Mouse (Mus musculus) intestine, embryonic 15.5 days (tissue): ENCODE measurements at regions not wholly inside any gene's neighbourhood (a gene's known extent, or its start where the extent isn't known, plus 50 kb on each side); places are given as distances from the start of the nearest gene placed in this dataset.

Source experiments
- ATAC-seq: fragments of 200-750 bp; cut with Nextera tagmentation; 2 replicates; pipeline ENCODE4 v1.8.0; 2017; ENCODE audit warnings: moderate TSS enrichment, moderate library complexity
- H3K27ac ChIP-seq: fragments of 300-500 bp; sonication (generic); 2 replicates; pipeline ENCODE4 v1.5.1; 2015; ENCODE audit warnings: mild to moderate bottlenecking, inconsistent platforms
- H3K27me3 ChIP-seq: fragments of 300-500 bp; sonication (generic); replicated peaks from 2 replicates; pipeline ENCODE4 v1.6.1; 2015; ENCODE audit warnings: inconsistent platforms
- H3K36me3 ChIP-seq: fragments of 300-500 bp; sonication (generic); 2 replicates; pipeline ENCODE4 v1.6.1; 2015; ENCODE audit warnings: inconsistent platforms
- H3K4me1 ChIP-seq: fragments of 300-500 bp; sonication (generic); replicated peaks from 2 replicates; pipeline ENCODE4 v1.6.1; 2015; ENCODE audit warnings: inconsistent platforms
- H3K4me2 ChIP-seq: fragments of 300-500 bp; sonication (generic); replicated peaks from 2 replicates; pipeline ENCODE4 v1.6.1; 2015; ENCODE audit warnings: mild to moderate bottlenecking, inconsistent platforms
- H3K4me3 ChIP-seq: fragments of 300-500 bp; sonication (generic); replicated peaks from 2 replicates; pipeline ENCODE4 v1.5.1; 2015; ENCODE audit warnings: inconsistent platforms
- H3K9ac ChIP-seq: fragments of 300-500 bp; sonication (generic); 2 replicates; pipeline ENCODE4 v1.6.1; 2015; ENCODE audit warnings: inconsistent platforms
- H3K9me3 ChIP-seq: fragments of 300-500 bp; sonication (generic); 2 replicates; pipeline ENCODE4 v1.6.1; 2016; ENCODE audit warnings: inconsistent platforms
- WGBS: fragments of 180-500 bp; shearing (Covaris S2); methylation state at CpG from one replicate; pipeline ENCODE4 v1.1.7; 2015; 5-methylcytosine and 5-hydroxymethylcytosine counted together

DNA sequence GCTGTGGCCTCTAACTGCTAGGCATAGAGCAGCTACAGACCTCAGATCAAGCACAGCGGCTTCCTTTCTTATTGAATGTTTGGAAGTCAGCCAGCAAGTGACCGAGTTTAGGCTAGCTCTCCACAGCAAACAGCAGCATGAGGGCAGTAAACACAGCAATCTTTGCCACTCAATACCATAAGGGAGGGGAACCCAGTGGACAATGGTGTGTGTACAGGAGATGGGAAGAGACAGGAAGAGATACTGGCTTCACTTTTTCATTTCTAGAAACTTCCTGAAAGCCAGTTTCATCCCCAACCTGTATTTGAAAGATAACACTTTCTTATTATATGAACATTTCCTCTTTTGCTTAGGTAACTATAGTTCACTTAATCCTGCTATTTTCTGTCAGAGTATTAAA is 1284.9 kb upstream of the Lrrc6 start:
- H3K27ac ChIP-seq = no peak overlapping the region
- no peaks in the 10 kb centered on the region for H3K4me1 ChIP-seq
- ATAC-seq = no peak
- H3K27me3 ChIP-seq = no peaks in the 10 kb centered on the region
- WGBS = 35% methylated on average over 2 of the region's 2 CpGs
- no peak overlapping the region for H3K4me2 ChIP-seq
- no peak overlapping the region for H3K9ac ChIP-seq
- H3K4me3 ChIP-seq = no peak overlapping the region
- no peaks in the 10 kb centered on the region for H3K9me3 ChIP-seq
- no peaks in the 10 kb centered on the region for H3K36me3 ChIP-seq

DNA sequence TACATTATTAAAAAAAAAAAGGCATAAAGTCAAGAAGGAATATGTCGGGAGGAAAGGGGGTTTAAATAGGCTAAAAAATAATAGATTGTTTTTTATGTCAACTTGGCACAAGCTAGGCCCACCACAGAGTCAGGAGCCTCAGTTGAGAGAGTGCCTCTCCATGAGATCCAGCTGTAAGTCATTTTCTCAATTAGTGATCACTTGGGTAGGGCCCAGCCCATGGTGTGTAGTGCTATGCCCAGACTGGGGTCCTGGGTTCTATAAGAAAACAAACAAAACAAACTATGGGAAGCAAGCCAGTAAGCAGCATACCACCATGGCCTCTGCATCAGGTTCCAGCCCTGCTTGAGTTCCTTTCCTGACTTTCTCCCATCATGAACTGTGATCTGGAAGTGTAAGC is 1283.0 kb upstream of the Lrrc6 start:
- Histone ChIP-seq H3K9ac (no peak overlapping the region), H3K4me3 (no peak overlapping the region), H3K9me3 (no peaks in the 10 kb centered on the region), H3K36me3 (no peaks in the 10 kb centered on the region), H3K27ac (no peak overlapping the region), H3K4me2 (no peak overlapping the region), H3K27me3 (no peaks in the 10 kb centered on the region), H3K4me1 (no peaks in the 10 kb centered on the region)
- no peak for ATAC-seq
- WGBS = 82% methylated on average over 1 of the region's 1 CpGs

DNA sequence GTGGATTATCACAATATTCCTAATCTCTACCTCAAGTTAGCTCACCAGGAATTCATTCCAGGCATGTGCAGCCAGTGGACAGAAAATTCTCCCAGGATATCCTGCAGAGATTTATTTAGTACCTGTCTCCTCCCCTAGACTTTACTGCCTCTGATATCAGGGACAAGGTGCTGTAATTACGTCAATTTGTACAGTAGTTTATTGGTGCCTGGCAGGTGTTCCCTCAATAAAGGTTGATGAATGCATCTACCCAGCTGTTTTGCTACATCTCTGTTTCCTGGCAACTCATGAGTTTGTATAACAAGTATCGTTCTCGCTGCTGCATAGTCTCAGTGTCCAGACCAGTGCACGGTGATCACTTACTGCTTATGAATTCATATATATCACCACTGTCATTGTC is 1281.8 kb upstream of the Lrrc6 start:
- no peak overlapping the region for H3K27ac ChIP-seq
- no peaks in the 10 kb centered on the region for H3K27me3 ChIP-seq
- H3K4me3 ChIP-seq = no peak overlapping the region
- ATAC-seq = peak; percentile 88
- no peaks in the 10 kb centered on the region for H3K4me1 ChIP-seq
- H3K4me2 ChIP-seq = no peak overlapping the region
- WGBS = 56% methylated on average over 4 of the region's 4 CpGs
- no peak overlapping the region for H3K9ac ChIP-seq
- H3K36me3 ChIP-seq = no peaks in the 10 kb centered on the region
- H3K9me3 ChIP-seq = no peaks in the 10 kb centered on the region

DNA sequence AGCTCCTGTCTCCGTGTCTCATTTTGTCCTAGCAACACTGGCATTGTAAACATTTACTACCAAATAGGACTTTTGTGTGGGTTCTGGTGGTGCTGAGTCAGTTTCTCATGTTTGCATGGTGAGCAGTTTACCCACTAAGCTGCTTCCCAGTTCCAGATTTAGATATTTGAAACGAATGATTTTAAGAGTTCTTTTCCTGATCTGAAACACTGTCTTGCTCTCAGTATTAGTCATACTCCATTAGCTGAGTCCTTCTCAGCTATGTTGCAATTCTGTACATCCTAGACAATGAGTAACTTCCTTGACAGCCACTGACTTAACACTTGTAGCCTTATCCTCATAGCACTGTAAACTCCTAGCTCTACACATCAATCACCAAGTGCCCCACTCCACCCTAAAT is 1280.1 kb upstream of the Lrrc6 start:
- H3K4me2 ChIP-seq = no peak overlapping the region
- no peaks in the 10 kb centered on the region for H3K27me3 ChIP-seq
- no peak overlapping the region for H3K4me3 ChIP-seq
- 63% methylated on average over 2 of the region's 2 CpGs for WGBS
- H3K36me3 ChIP-seq = no peaks in the 10 kb centered on the region
- no peaks in the 10 kb centered on the region for H3K9me3 ChIP-seq
- no peak overlapping the region for H3K9ac ChIP-seq
- no peaks in the 10 kb centered on the region for H3K4me1 ChIP-seq
- peak; percentile 86 for ATAC-seq
- no peak overlapping the region for H3K27ac ChIP-seq

DNA sequence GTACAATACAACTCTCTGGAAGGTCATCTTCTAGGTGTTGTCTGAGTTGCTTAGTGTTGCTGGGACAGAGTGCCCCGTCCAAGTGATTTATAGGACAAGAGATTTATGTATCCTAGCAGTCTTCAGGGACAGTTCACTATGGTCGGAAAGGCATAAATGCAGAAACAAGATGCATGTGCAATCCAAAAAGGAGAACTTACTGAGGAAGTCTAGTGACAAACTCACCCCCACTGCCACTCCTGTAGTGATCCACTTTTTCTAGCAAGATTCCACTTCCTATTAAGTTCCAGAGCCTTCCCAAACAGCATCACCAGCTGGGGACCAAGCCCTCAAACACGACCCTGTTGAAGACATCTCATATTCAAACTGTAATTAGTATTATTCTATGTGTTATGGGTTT is 1266.9 kb upstream of the Lrrc6 start:
- Histone ChIP-seq H3K9ac (no peak overlapping the region), H3K27me3 (no peaks in the 10 kb centered on the region), H3K36me3 (no peaks in the 10 kb centered on the region), H3K9me3 (no peaks in the 10 kb centered on the region), H3K4me1 (no peaks in the 10 kb centered on the region), H3K27ac (no peak overlapping the region), H3K4me2 (no peak overlapping the region), H3K4me3 (no peak overlapping the region)
- ATAC-seq = no peak
- 61% methylated on average over 3 of the region's 3 CpGs for WGBS

DNA sequence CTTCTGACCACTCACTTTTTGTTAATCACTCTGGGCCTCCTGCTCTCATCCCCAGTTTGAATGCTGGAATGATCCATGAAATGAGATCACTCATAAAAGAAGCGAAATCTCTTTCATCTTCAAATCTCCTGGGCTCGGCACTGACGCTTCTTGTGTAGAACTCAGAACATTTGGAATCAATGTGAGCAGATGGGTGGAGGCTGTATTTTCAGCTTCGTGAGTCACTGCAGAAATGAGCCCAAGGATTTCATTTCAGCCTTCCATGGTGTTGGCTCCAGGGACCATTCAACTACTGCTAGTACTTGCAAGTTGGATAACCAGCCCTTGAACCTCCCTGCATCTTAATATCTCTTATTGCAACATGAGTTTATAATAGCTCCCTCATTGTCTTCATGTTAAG is 1258.5 kb upstream of the Lrrc6 start:
- 84% methylated on average over 4 of the region's 4 CpGs for WGBS
- Histone ChIP-seq H3K36me3 (no peaks in the 10 kb centered on the region), H3K4me2 (no peak overlapping the region)

DNA sequence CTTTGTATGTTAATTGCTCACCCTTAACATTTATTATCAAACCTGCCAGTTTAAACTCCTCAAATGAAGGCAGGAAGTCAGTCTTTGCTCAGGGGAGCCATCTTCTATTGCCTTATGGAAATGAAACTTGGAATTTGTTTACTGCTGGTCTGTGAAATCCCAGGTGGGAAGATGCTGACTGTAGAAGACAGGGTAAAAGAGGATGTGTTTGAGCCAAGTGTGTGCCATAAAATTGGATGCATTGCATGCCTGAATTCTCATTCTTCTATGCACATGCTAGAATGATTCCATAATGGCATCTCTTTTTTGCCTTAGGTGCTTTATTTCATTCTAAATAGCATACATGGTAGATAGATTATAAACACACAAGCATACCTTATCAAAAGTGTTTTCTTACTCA is 1249.9 kb upstream of the Lrrc6 start:
- no peak overlapping the region for H3K9ac ChIP-seq
- H3K4me1 ChIP-seq = no peaks in the 10 kb centered on the region
- no peaks in the 10 kb centered on the region for H3K27me3 ChIP-seq
- H3K4me3 ChIP-seq = no peak overlapping the region
- H3K9me3 ChIP-seq = no peaks in the 10 kb centered on the region
- H3K36me3 ChIP-seq = no peaks in the 10 kb centered on the region
- H3K27ac ChIP-seq = no peak overlapping the region
- ATAC-seq = no peak
- no peak overlapping the region for H3K4me2 ChIP-seq

More for the DNA sequence above, 1258.5 kb upstream of the Lrrc6 start:
- Histone ChIP-seq H3K4me3 (no peak overlapping the region), H3K9ac (no peak overlapping the region), H3K27me3 (no peaks in the 10 kb centered on the region), H3K27ac (no peak overlapping the region), H3K9me3 (no peaks in the 10 kb centered on the region), H3K4me1 (no peaks in the 10 kb centered on the region)
- no peak for ATAC-seq

DNA sequence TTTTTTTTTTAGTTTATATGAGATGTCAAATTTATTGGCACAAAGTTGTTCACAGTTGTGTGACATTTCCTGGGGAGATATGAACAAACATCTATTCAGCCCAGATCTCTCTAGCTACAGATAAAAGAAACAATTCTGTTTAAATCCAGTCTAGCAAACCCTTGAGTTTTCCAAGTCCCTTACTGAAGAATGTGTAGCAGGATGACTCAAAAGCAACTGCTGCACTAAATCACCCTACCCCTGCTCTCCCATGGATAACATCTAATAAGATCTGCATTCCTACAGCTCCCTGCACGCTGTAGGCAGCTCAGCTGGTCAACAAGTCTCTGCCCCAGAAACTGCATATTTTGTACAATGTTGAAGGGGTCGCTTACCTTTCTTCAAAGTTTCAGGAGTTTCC is 1242.6 kb upstream of the Lrrc6 start:
- 39% methylated on average over 2 of the region's 2 CpGs for WGBS
- no peak for ATAC-seq
- no peaks in the 10 kb centered on the region for H3K9me3 ChIP-seq
- H3K9ac ChIP-seq = no peak overlapping the region
- H3K4me1 ChIP-seq = no peaks in the 10 kb centered on the region
- no peak overlapping the region for H3K4me3 ChIP-seq
- H3K4me2 ChIP-seq = no peak overlapping the region
- no peak overlapping the region for H3K27ac ChIP-seq
- no peaks in the 10 kb centered on the region for H3K36me3 ChIP-seq
- H3K27me3 ChIP-seq = no peaks in the 10 kb centered on the region

DNA sequence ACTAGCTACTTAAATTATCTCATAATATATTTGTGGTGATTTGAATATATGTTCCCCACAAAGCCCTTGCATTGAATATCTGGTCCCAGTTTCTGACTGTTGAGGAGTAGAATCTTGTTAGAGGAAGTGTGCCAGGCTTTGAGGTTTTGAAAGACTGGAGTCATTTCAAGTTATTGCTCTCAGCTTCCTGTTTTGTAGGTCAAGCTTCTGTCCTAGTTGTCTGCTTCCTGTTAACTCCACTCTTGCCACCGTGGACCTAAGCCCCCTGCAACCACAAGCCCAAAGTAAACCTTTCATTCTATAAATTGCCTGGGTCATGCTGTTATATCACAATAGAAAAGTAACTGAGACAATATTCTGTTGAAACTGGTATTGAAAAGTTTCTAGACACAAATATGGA is 1232.3 kb upstream of the Lrrc6 start:
- Histone ChIP-seq H3K27me3 (no peaks in the 10 kb centered on the region), H3K36me3 (no peaks in the 10 kb centered on the region), H3K9ac (no peak overlapping the region), H3K4me3 (no peak overlapping the region), H3K4me1 (no peaks in the 10 kb centered on the region), H3K4me2 (no peak overlapping the region), H3K9me3 (no peaks in the 10 kb centered on the region), H3K27ac (no peak overlapping the region)
- 72% methylated on average over 1 of the region's 1 CpGs for WGBS
- no peak for ATAC-seq

DNA sequence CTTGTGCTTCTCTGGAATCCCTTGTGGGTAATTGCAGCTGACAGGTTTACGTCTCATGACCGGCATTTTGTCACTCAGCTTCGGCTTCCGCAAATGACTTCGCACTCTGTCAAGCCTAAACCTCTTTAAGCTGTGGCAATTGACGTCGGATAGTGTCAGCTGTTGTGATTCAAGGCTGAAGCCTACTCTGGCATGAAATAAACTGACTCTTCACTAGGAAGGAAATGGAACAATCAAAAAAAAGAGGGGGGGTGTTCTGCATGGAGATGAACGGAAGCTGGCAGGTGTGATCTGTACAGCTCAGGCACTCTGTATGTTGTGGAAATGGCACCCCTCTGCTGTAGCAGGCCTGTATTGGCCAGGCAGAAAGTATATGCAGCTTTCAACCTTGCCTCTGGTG is 1228.8 kb upstream of the Lrrc6 start:
- no peak for ATAC-seq
- no peaks in the 10 kb centered on the region for H3K36me3 ChIP-seq
- no peak overlapping the region for H3K9ac ChIP-seq
- no peaks in the 10 kb centered on the region for H3K27me3 ChIP-seq
- WGBS = 73% methylated on average over 8 of the region's 8 CpGs
- H3K9me3 ChIP-seq = no peaks in the 10 kb centered on the region
- no peaks in the 10 kb centered on the region for H3K4me1 ChIP-seq
- H3K27ac ChIP-seq = no peak overlapping the region
- no peak overlapping the region for H3K4me2 ChIP-seq
- H3K4me3 ChIP-seq = no peak overlapping the region

DNA sequence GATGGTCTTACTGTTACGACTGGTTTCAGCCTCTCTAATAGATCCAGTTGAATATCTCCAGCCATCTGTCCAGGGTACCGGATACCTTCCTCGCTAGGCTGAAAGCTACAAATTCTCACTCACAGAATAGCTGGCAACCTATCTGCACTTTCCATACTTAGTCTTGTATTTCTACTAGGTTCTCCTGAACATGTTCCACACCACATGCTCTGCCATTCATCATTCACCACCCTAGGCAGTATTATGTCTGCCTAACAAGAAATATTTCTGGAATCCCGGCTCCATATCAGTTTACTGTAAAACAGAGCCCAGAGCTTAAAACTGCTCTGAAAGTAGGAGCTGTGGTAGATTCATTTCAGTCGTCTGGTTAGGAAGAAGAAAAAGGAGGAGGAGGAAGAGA is 1224.5 kb upstream of the Lrrc6 start:
- H3K4me1 ChIP-seq = no peaks in the 10 kb centered on the region
- H3K36me3 ChIP-seq = no peaks in the 10 kb centered on the region
- H3K27ac ChIP-seq = no peak overlapping the region
- no peaks in the 10 kb centered on the region for H3K9me3 ChIP-seq
- ATAC-seq = no peak
- H3K4me2 ChIP-seq = no peak overlapping the region
- H3K4me3 ChIP-seq = no peak overlapping the region
- no peak overlapping the region for H3K9ac ChIP-seq
- H3K27me3 ChIP-seq = no peaks in the 10 kb centered on the region
- 61% methylated on average over 5 of the region's 5 CpGs for WGBS

DNA sequence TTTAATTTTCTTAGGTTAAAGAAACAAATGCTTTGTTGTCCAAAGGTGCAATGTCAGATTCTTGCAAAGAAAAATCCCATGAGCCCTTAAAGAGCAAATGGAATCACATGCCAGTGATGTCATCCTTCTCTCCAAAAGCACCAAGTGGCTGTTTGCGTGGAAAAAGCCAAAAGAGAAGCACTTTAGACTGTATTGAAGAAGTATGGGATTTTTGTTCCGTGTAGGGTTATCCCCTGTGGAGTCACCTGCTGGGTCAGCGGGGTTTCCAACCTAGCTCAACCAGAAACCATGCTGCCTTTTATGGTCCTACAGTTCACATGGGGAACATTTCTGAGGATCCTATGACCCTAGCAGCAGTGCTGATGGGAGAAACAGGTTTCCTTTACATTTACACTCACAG is 1213.5 kb upstream of the Lrrc6 start:
- Histone ChIP-seq H3K4me3 (no peak overlapping the region), H3K27ac (no peak overlapping the region), H3K36me3 (no peaks in the 10 kb centered on the region), H3K9ac (no peak overlapping the region), H3K4me2 (no peak overlapping the region), H3K27me3 (no peaks in the 10 kb centered on the region), H3K4me1 (no peaks in the 10 kb centered on the region), H3K9me3 (no peaks in the 10 kb centered on the region)
- 81% methylated on average over 3 of the region's 3 CpGs for WGBS
- no peak for ATAC-seq

DNA sequence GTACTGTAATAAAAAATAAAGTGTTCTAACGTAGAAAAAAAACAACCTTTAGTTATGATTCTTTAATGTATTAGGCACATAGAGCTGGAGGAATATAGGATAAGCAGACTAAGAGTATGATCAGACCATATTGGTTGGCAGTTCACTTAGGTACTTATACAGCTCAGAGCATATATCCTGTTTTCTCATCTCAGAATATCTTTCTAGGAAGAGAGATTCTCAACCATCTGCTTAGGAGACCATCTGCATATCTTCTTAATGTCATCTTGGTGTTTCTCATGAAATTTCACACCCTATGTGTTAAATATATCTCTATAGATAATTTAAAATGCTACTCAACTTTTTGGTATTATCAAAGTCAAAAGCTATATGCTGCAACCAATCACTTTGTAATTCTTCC is 1185.4 kb upstream of the Lrrc6 start:
- H3K27ac ChIP-seq = no peak overlapping the region
- H3K9me3 ChIP-seq = no peaks in the 10 kb centered on the region
- no peaks in the 10 kb centered on the region for H3K36me3 ChIP-seq
- WGBS = 79% methylated on average over 1 of the region's 1 CpGs
- H3K4me2 ChIP-seq = no peak overlapping the region
- no peaks in the 10 kb centered on the region for H3K4me1 ChIP-seq
- ATAC-seq = no peak
- no peaks in the 10 kb centered on the region for H3K27me3 ChIP-seq
- no peak overlapping the region for H3K9ac ChIP-seq
- no peak overlapping the region for H3K4me3 ChIP-seq

DNA sequence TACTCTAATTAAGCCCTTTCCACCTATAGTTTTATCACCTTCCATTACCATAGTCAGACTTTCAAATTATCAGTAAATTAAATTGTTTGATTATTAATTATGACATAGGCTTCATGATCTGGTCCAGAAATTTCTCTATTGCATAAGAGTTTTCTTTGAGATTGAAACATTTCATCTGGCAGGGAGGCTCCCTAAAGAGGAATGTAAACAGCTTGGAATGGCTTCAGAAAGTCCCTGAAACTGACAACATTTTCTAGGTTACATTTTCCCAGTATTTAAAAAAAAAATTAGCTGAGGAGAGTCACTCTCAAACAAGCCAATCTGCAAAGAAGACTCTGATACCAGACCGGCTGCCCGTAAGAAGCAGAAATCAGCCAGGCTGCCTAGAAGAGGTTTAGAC is 1172.6 kb upstream of the Lrrc6 start:
- H3K36me3 ChIP-seq = no peaks in the 10 kb centered on the region
- H3K4me1 ChIP-seq = no peaks in the 10 kb centered on the region
- H3K4me3 ChIP-seq = no peak overlapping the region
- WGBS = 92% methylated on average over 2 of the region's 2 CpGs
- H3K9ac ChIP-seq = no peak overlapping the region
- ATAC-seq = no peak
- H3K4me2 ChIP-seq = no peak overlapping the region
- H3K9me3 ChIP-seq = no peaks in the 10 kb centered on the region
- H3K27me3 ChIP-seq = no peaks in the 10 kb centered on the region
- H3K27ac ChIP-seq = no peak overlapping the region
